Comparison of ENCODE assay signal across 27 mouse cellular contexts in the genomic region with DNA sequence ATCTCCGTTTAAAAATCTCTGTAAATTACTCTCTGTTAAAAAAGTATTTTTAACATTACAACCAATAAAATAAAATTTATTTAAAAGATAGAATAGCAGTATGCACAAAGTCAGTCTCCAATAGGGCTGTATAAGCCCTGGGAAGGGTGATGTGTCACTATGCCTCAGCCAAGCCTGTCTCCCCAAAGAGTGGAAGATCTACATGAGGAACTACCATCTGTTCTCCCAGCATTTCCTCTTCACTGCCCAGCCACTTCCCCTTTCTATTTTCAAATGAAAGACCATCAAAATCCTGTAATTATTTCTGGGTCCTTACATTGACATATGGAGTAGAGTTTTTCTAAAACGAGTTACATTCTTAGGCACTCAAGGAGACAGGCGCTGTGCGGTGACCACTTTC. TPM values are rescaled to one million over a fixed set of nuclear protein-coding genes. Genes with fewer than 3 reads are reported as not detected.
DNase-seq lines count a peak whose midpoint lies in the region; ATAC-seq and TF ChIP-seq lines count a peak whose summit lies in the region.
"Had no signal": no experiment of that assay in that cellular context is flagged by ENCODE, and none has a peak within 500 bp of the region (broad histone marks: within the 10 kb centered on the region; RNA-seq: fewer than 3 reads in every experiment).

No protein-coding gene starts in this region.

- H3K36me3 ChIP-seq in kidney, adult 2 months (ENCODE audit: control insufficient read depth, insufficient read depth, low read length), result no peaks in the 10 kb centered on the region
- no peaks in the 10 kb centered on the region for H3K36me3 ChIP-seq in stomach, embryonic 16.5 days (ENCODE audit: control insufficient read depth, insufficient read depth, low read length)
- no peaks in the 10 kb centered on the region for H3K36me3 ChIP-seq in stomach, postnatal 0 days (ENCODE audit: control insufficient read depth, insufficient read depth, low read length)
- H3K36me3 ChIP-seq in megakaryocyte, embryonic 14.5 days (replicated peaks; ENCODE audit: low read length), result no peaks in the 10 kb centered on the region
- H3K36me3 ChIP-seq in midbrain, embryonic 10.5 days, result no peaks in the 10 kb centered on the region
- H3K36me3 ChIP-seq: embryonic facial prominence, embryonic 10.5 days; heart, embryonic 13.5 days; liver, embryonic 13.5 days; neural tube, embryonic 13.5 days had no signal

- no peak for ATAC-seq in stomach, embryonic 16.5 days (ENCODE audit: insufficient read depth, low FRiP score)
- no peak for ATAC-seq in stomach, postnatal 0 days (ENCODE audit: low FRiP score, low TSS enrichment)
- no peak for ATAC-seq in erythroblast, adult 5-6 weeks (replicated peaks; ENCODE audit: low FRiP score, poor library complexity, severe bottlenecking)
- ATAC-seq: forebrain, embryonic 16.5 days; midbrain, embryonic 16.5 days had no signal

- TF ChIP-seq POLR2A in kidney, adult 2 months (IDR thresholded peaks at IDR 0.05; ENCODE audit: low read depth, low read length), result no peak

- H3K27me3 ChIP-seq in kidney, adult 2 months (replicated peaks; ENCODE audit: control insufficient read depth, insufficient read depth, low read length), result no peaks in the 10 kb centered on the region; the same call in 1 of the 2 replicates
- H3K27me3 ChIP-seq in stomach, embryonic 16.5 days (ENCODE audit: control insufficient read depth, insufficient read depth, low read length), result no peaks in the 10 kb centered on the region
- H3K27me3 ChIP-seq in stomach, postnatal 0 days (ENCODE audit: control insufficient read depth, insufficient read depth, low read length), result no peaks in the 10 kb centered on the region
- H3K27me3 ChIP-seq in megakaryocyte, embryonic 14.5 days (replicated peaks), result no peaks in the 10 kb centered on the region
- H3K27me3 ChIP-seq in midbrain, embryonic 10.5 days (ENCODE audit: low read depth, poor library complexity, severe bottlenecking), result no peaks in the 10 kb centered on the region
- H3K27me3 ChIP-seq: heart, embryonic 13.5 days; liver, embryonic 13.5 days; neural tube, embryonic 13.5 days had no signal

- no peaks in the 10 kb centered on the region for H3K9me3 ChIP-seq in stomach, embryonic 16.5 days (replicated peaks; ENCODE audit: control insufficient read depth, low read length)
- no peaks in the 10 kb centered on the region for H3K9me3 ChIP-seq in stomach, postnatal 0 days (ENCODE audit: control insufficient read depth, low read length)
- no peaks in the 10 kb centered on the region for H3K9me3 ChIP-seq in megakaryocyte, embryonic 14.5 days
- no peaks in the 10 kb centered on the region for H3K9me3 ChIP-seq in midbrain, embryonic 10.5 days (replicated peaks)
- H3K9me3 ChIP-seq: embryonic facial prominence, embryonic 10.5 days; heart, embryonic 13.5 days; liver, embryonic 13.5 days; neural tube, embryonic 13.5 days had no signal

- peak; percentile 2 for DNase-seq in kidney, adult 2 months
- no peak for DNase-seq in kidney, adult 18-20 months
- no peak for DNase-seq in stomach, postnatal 0 days (ENCODE audit: low spot score)
- DNase-seq in midbrain, embryonic 10.5 days (ENCODE audit: low spot score), result no peak
- DNase-seq: adrenal gland, adult 8-10 months; cerebellum, adult 11 months; cerebellum, postnatal 25 days; gastrocnemius, adult 2 months; kidney, postnatal 14 days; liver, embryonic 13.5 days; right cerebral cortex, postnatal 4 days; thymus, postnatal 36 days had no signal

- no peak for TF ChIP-seq CTCF in kidney, adult 2 months (conservative IDR thresholded peaks at IDR 0.05; ENCODE audit: insufficient read depth, insufficient read length, low read depth, low read length)
- no peak for TF ChIP-seq CTCF in stomach, postnatal 0 days (IDR thresholded peaks at IDR 0.05; ENCODE audit: low read depth)

- WGBS in kidney, adult 2 months, result 79% methylated on average over 4 of the region's 4 CpGs
- WGBS in stomach, embryonic 16.5 days, result 75% methylated on average over 4 of the region's 4 CpGs
- 72% methylated on average over 4 of the region's 4 CpGs for WGBS in stomach, postnatal 0 days
- WGBS in midbrain, embryonic 10.5 days, result 89% methylated on average over 4 of the region's 4 CpGs

- no peak overlapping the region for H3K4me2 ChIP-seq in stomach, embryonic 16.5 days (ENCODE audit: low read depth, low read length)
- no peak overlapping the region for H3K4me2 ChIP-seq in stomach, postnatal 0 days (replicated peaks; ENCODE audit: low read depth)
- H3K4me2 ChIP-seq: heart, embryonic 13.5 days; liver, embryonic 13.5 days; neural tube, embryonic 13.5 days had no signal

- H3K4me3 ChIP-seq in kidney, adult 2 months (ENCODE audit: insufficient read depth, low read depth, low read length), result no peak overlapping the region
- no peak overlapping the region for H3K4me3 ChIP-seq in stomach, embryonic 16.5 days (replicated peaks; ENCODE audit: low read length)
- H3K4me3 ChIP-seq in stomach, postnatal 0 days (ENCODE audit: low read depth, low read length), result no peak overlapping the region
- H3K4me3 ChIP-seq in megakaryocyte, embryonic 14.5 days (replicated peaks), result peak overlapping the region; percentile 62
- no peak overlapping the region for H3K4me3 ChIP-seq in midbrain, embryonic 10.5 days
- H3K4me3 ChIP-seq: embryonic facial prominence, embryonic 10.5 days; gastrocnemius, adult 2 months; heart, embryonic 13.5 days; liver, embryonic 13.5 days; neural tube, embryonic 13.5 days had no signal

- no peaks in the 10 kb centered on the region for H3K4me1 ChIP-seq in kidney, adult 2 months (ENCODE audit: control insufficient read depth, insufficient read depth, low read length)
- H3K4me1 ChIP-seq in stomach, embryonic 16.5 days (ENCODE audit: control insufficient read depth, insufficient read depth, low read length), result no peaks in the 10 kb centered on the region
- H3K4me1 ChIP-seq in stomach, postnatal 0 days (replicated peaks; ENCODE audit: control insufficient read depth, insufficient read depth), result no peaks in the 10 kb centered on the region
- peaks cover 61% of the 10 kb centered on the region for H3K4me1 ChIP-seq in megakaryocyte, embryonic 14.5 days
- H3K4me1 ChIP-seq in midbrain, embryonic 10.5 days, result no peaks in the 10 kb centered on the region
- H3K4me1 ChIP-seq: embryonic facial prominence, embryonic 10.5 days; heart, embryonic 13.5 days; liver, embryonic 13.5 days; neural tube, embryonic 13.5 days had no signal

- no peak overlapping the region for H3K27ac ChIP-seq in kidney, adult 2 months (ENCODE audit: insufficient read depth, low read depth, low read length)
- H3K27ac ChIP-seq in stomach, embryonic 16.5 days (ENCODE audit: low read length), result peak overlapping the region; percentile 17; the same call in 1 of the 2 replicates
- no peak overlapping the region; the same call in 1 of the 2 replicates for H3K27ac ChIP-seq in stomach, postnatal 0 days (replicated peaks)
- H3K27ac ChIP-seq in midbrain, embryonic 10.5 days (replicated peaks), result no peak overlapping the region
- H3K27ac ChIP-seq: embryonic facial prominence, embryonic 10.5 days; gastrocnemius, adult 2 months; heart, embryonic 13.5 days; liver, embryonic 13.5 days; neural tube, embryonic 13.5 days had no signal

- no peak overlapping the region for H3K9ac ChIP-seq in stomach, embryonic 16.5 days (ENCODE audit: low read length)
- H3K9ac ChIP-seq in stomach, postnatal 0 days (ENCODE audit: low read length), result no peak overlapping the region
- H3K9ac ChIP-seq: heart, embryonic 13.5 days; liver, embryonic 13.5 days; neural tube, embryonic 13.5 days had no signal

- no peak for TF ChIP-seq EP300 in stomach, postnatal 0 days (optimal IDR thresholded peaks at IDR 0.05)

RNA-seq across cellular contexts. Expression of a gene that starts 2.3 kb away (rescaled TPM):
- 0.06 TPM in 1 of 2 replicates, not detected in the other for polyA plus RNA-seq in kidney, adult 2 months (2012; rRNA removed)
- 14.5 and 25.0 TPM in 2 replicates for polyA plus RNA-seq in stomach, embryonic 16.5 days (2015; fragmentation: Nextera tagmentation; extraction: Ambion mirVana)
- polyA plus RNA-seq in stomach, postnatal 0 days (2015; fragmentation: Nextera tagmentation; extraction: Ambion mirVana), result 460 and 511 TPM in 2 replicates
- polyA plus RNA-seq in megakaryocyte, embryonic 14.5 days (2012; ENCODE audit: insufficient read depth, low replicate concordance), result 1.4 TPM in 1 of 2 replicates, not detected in the other
- total RNA-seq in erythroblast, adult 5-6 weeks (2015; ENCODE audit: low replicate concordance), result not detected in 2 replicates
- not detected in 2 replicates for total RNA-seq in erythroblast, adult 5-6 weeks (2017; ENCODE audit: low replicate concordance)
- not detected in 2 replicates for polyA plus RNA-seq in midbrain, embryonic 10.5 days (2016; fragmentation: Nextera tagmentation; extraction: Ambion mirVana)
- total RNA-seq: adrenal gland, adult 8-10 months; ES-E14; gastrocnemius, adult 2 months; left cerebral cortex, postnatal 25 days had no signal
- polyA plus RNA-seq: C2C12; embryonic facial prominence, embryonic 10.5 days; forebrain, embryonic 16.5 days; hindbrain, embryonic 11.5 days; intestine, embryonic 14.5 days; liver, embryonic 13.5 days; midbrain, embryonic 16.5 days had no signal

RNA-seq across cellular contexts. Expression of a gene that starts 48.8 kb away (rescaled TPM):
- polyA plus RNA-seq in kidney, adult 2 months (2012; rRNA removed), result not detected in 2 replicates
- 0.08 TPM in 1 of 2 replicates, not detected in the other for polyA plus RNA-seq in stomach, embryonic 16.5 days (2015; fragmentation: Nextera tagmentation; extraction: Ambion mirVana)
- 3.0 and 4.1 TPM in 2 replicates for polyA plus RNA-seq in stomach, postnatal 0 days (2015; fragmentation: Nextera tagmentation; extraction: Ambion mirVana)
- not detected in 2 replicates for polyA plus RNA-seq in megakaryocyte, embryonic 14.5 days (2012; ENCODE audit: insufficient read depth, low replicate concordance)
- total RNA-seq in erythroblast, adult 5-6 weeks (2015; ENCODE audit: low replicate concordance), result not detected in 2 replicates
- total RNA-seq in erythroblast, adult 5-6 weeks (2017; ENCODE audit: low replicate concordance), result not detected in 2 replicates
- not detected in 2 replicates for polyA plus RNA-seq in midbrain, embryonic 10.5 days (2016; fragmentation: Nextera tagmentation; extraction: Ambion mirVana)
- total RNA-seq: ES-E14; gastrocnemius, adult 2 months; layer of hippocampus, postnatal 25 days; left cerebral cortex, postnatal 25 days had no signal
- polyA plus RNA-seq: C2C12; embryonic facial prominence, embryonic 10.5 days; forebrain, embryonic 16.5 days; heart, embryonic 13.5 days; hindbrain, embryonic 11.5 days; intestine, embryonic 14.5 days; liver, embryonic 13.5 days; midbrain, embryonic 16.5 days; neural tube, embryonic 13.5 days; stomach, embryonic 14.5 days had no signal

Comparison
In these comparisons a context has a peak if more than half of its experiments do, and no peak if none do; other contexts are left out.
1. RNA of a gene that starts 2.3 kb away (polyA plus RNA-seq): 460 to 511 TPM in stomach, postnatal 0 days; 14.5 to 25.0 TPM in stomach, embryonic 16.5 days, 0.06 TPM in kidney, adult 2 months, not detected in midbrain, embryonic 10.5 days and 1.4 TPM in megakaryocyte, embryonic 14.5 days; every median in the first group is over 10 times any median in the second.